Mouse (Mus musculus) limb, embryonic 10.5 days (tissue): ENCODE data around the gene Golt1a. TPM values are rescaled to one million over a fixed set of nuclear protein-coding genes. Genes with fewer than 3 reads are reported as not detected.

Experiments used
- DNase-seq: peaks from one replicate; pipeline ENCODE4 v3.0.0-alpha.2; 2017; ENCODE audit warnings: low spot score
- H3K27ac ChIP-seq: fragments of 300-500 bp; sonication (generic); 2 replicates; pipeline ENCODE4 v1.5.1; 2016; ENCODE audit warnings: mild to moderate bottlenecking
- H3K27me3 ChIP-seq: fragments of 300-500 bp; sonication (generic); 2 replicates; pipeline ENCODE4 v1.6.1; 2016; ENCODE audit warnings: low read depth, mild to moderate bottlenecking; ENCODE audit not compliant: poor library complexity, severe bottlenecking
- H3K36me3 ChIP-seq: fragments of 300-500 bp; sonication (generic); 2 replicates; pipeline ENCODE4 v1.6.1; 2016; ENCODE audit warnings: mild to moderate bottlenecking, moderate library complexity
- H3K4me1 ChIP-seq: fragments of 300-500 bp; sonication (generic); 2 replicates; pipeline ENCODE4 v1.6.1; 2016
- H3K4me3 ChIP-seq: fragments of 300-500 bp; sonication (generic); 2 replicates; pipeline ENCODE4 v1.5.1; 2016; ENCODE audit warnings: mild to moderate bottlenecking, moderate library complexity
- H3K9me3 ChIP-seq: fragments of 300-500 bp; sonication (generic); replicated peaks from 2 replicates; pipeline ENCODE4 v1.6.1; 2016; ENCODE audit warnings: mild to moderate bottlenecking
- WGBS: fragments of 180-500 bp; shearing (Covaris S2); methylation state at CpG from one replicate; pipeline ENCODE4 v1.1.7; 2016; 5-methylcytosine and 5-hydroxymethylcytosine counted together
- polyA plus RNA-seq: library from polyadenylated mRNA; unstranded; fragments of >200 nt; fragmentation: Nextera tagmentation; extraction: Ambion mirVana; gene quantifications from 2 replicates; pipeline ENCODE4 v1.2.1, GENCODE M21; 2016

Golt1a gene
- polyA plus RNA-seq, 1 experiment from 2014 or later = not detected

- Histone ChIP-seq H3K36me3 (no peaks in the 10 kb centered on the region), H3K4me1 (peaks cover 5% of the 10 kb centered on the region; the same call in 1 of the 2 replicates), H3K27ac (no peak overlapping the region), H3K27me3 (peaks cover 32% of the 10 kb centered on the region), H3K4me3 (no peak overlapping the region), H3K9me3 (no peaks in the 10 kb centered on the region)
- 68% methylated on average over 15 of the region's 15 CpGs for WGBS
- DNase-seq = no peak
These were observed 30.5 kb upstream of the Golt1a start for GRCm38 (mm10) chr1:133278946-133279631.

- no peak overlapping the region for H3K4me3 ChIP-seq
- peaks cover 5% of the 10 kb centered on the region; the same call in 1 of the 2 replicates for H3K4me1 ChIP-seq
- H3K27me3 ChIP-seq = peaks cover 27% of the 10 kb centered on the region
- H3K36me3 ChIP-seq = no peaks in the 10 kb centered on the region
- no peak overlapping the region for H3K27ac ChIP-seq
- 87% methylated on average over 11 of the region's 11 CpGs for WGBS
- no peaks in the 10 kb centered on the region for H3K9me3 ChIP-seq
- no peak for DNase-seq
These were observed 29.9 kb upstream of the Golt1a start for GRCm38 (mm10) chr1:133279632-133280093.

- 88% methylated on average over 2 of the region's 2 CpGs for WGBS
- no peaks in the 10 kb centered on the region for H3K9me3 ChIP-seq
- H3K27ac ChIP-seq = no peak overlapping the region
- H3K27me3 ChIP-seq = peaks cover 22% of the 10 kb centered on the region; the same call in 1 of the 2 replicates
- H3K4me1 ChIP-seq = peaks cover 5% of the 10 kb centered on the region; the same call in 1 of the 2 replicates
- H3K36me3 ChIP-seq = no peaks in the 10 kb centered on the region
- H3K4me3 ChIP-seq = no peak overlapping the region
- DNase-seq = no peak
These were observed 29.1 kb upstream of the Golt1a start for GRCm38 (mm10) chr1:133280537-133280936.

- H3K27me3 ChIP-seq = 0 out of 2 replicates have a peak, but pooled peaks cover 13% of the 10 kb centered on the region
- H3K4me1 ChIP-seq = no peaks in the 10 kb centered on the region
- 84% methylated on average over 7 of the region's 7 CpGs for WGBS
- no peak overlapping the region for H3K4me3 ChIP-seq
- H3K9me3 ChIP-seq = no peaks in the 10 kb centered on the region
- no peak for DNase-seq
- H3K36me3 ChIP-seq = no peaks in the 10 kb centered on the region
- no peak overlapping the region for H3K27ac ChIP-seq
These were observed 23.7 kb upstream of the Golt1a start for GRCm38 (mm10) chr1:133285907-133286306.

- no peaks in the 10 kb centered on the region for H3K9me3 ChIP-seq
- H3K4me1 ChIP-seq = no peaks in the 10 kb centered on the region
- H3K4me3 ChIP-seq = no peak overlapping the region
- H3K27ac ChIP-seq = no peak overlapping the region
- 0 out of 2 replicates have a peak, but pooled peaks cover 5% of the 10 kb centered on the region for H3K27me3 ChIP-seq
- no peaks in the 10 kb centered on the region for H3K36me3 ChIP-seq
- 91% methylated on average over 4 of the region's 4 CpGs for WGBS
- DNase-seq = no peak
These were observed 22.5 kb upstream of the Golt1a start for GRCm38 (mm10) chr1:133287051-133287450.

- no peaks in the 10 kb centered on the region for H3K27me3 ChIP-seq
- 91% methylated on average over 12 of the region's 12 CpGs for WGBS
- no peak for DNase-seq
- H3K27ac ChIP-seq = no peak overlapping the region
- H3K9me3 ChIP-seq = no peaks in the 10 kb centered on the region
- H3K36me3 ChIP-seq = no peaks in the 10 kb centered on the region
- H3K4me1 ChIP-seq = no peaks in the 10 kb centered on the region
- H3K4me3 ChIP-seq = no peak overlapping the region
These were observed 21.7 kb upstream of the Golt1a start for GRCm38 (mm10) chr1:133287880-133288279.

GRCm38 (mm10) chr1:133291888-133292287 is 17.7 kb upstream of the Golt1a start:
- Histone ChIP-seq H3K9me3 (no peaks in the 10 kb centered on the region), H3K4me3 (no peak overlapping the region), H3K4me1 (peaks cover 12% of the 10 kb centered on the region), H3K36me3 (no peaks in the 10 kb centered on the region), H3K27me3 (peaks cover 19% of the 10 kb centered on the region), H3K27ac (no peak overlapping the region)
- WGBS = 91% methylated on average over 6 of the region's 6 CpGs
- DNase-seq = no peak

- no peak overlapping the region for H3K4me3 ChIP-seq
- H3K9me3 ChIP-seq = no peaks in the 10 kb centered on the region
- peaks cover 12% of the 10 kb centered on the region for H3K4me1 ChIP-seq
- peaks cover 24% of the 10 kb centered on the region for H3K27me3 ChIP-seq
- DNase-seq = no peak
- no peak overlapping the region for H3K27ac ChIP-seq
- no peaks in the 10 kb centered on the region for H3K36me3 ChIP-seq
These were observed 17.0 kb upstream of the Golt1a start for GRCm38 (mm10) chr1:133292608-133293007.

GRCm38 (mm10) chr1:133296376-133296775 is 13.2 kb upstream of the Golt1a start:
- 91% methylated on average over 9 of the region's 9 CpGs for WGBS
- H3K9me3 ChIP-seq = no peaks in the 10 kb centered on the region
- H3K36me3 ChIP-seq = no peaks in the 10 kb centered on the region
- H3K4me1 ChIP-seq = peaks cover 28% of the 10 kb centered on the region
- H3K27ac ChIP-seq = no peak overlapping the region
- peaks cover 62% of the 10 kb centered on the region for H3K27me3 ChIP-seq
- H3K4me3 ChIP-seq = no peak overlapping the region
- DNase-seq = no peak

GRCm38 (mm10) chr1:133298816-133299215 is 10.8 kb upstream of the Golt1a start:
- Histone ChIP-seq H3K9me3 (no peaks in the 10 kb centered on the region), H3K4me1 (peaks cover 28% of the 10 kb centered on the region), H3K36me3 (no peaks in the 10 kb centered on the region), H3K4me3 (0 out of 2 replicates have a peak overlapping the region, but pooled peaks have one; percentile 17), H3K27ac (no peak overlapping the region), H3K27me3 (peaks cover 58% of the 10 kb centered on the region)
- no peak for DNase-seq
- 32% methylated on average over 14 of the region's 14 CpGs for WGBS

- 62% methylated on average over 3 of the region's 3 CpGs for WGBS
- no peak overlapping the region for H3K27ac ChIP-seq
- no peaks in the 10 kb centered on the region for H3K9me3 ChIP-seq
- no peak overlapping the region for H3K4me3 ChIP-seq
- no peaks in the 10 kb centered on the region for H3K36me3 ChIP-seq
- peaks cover 37% of the 10 kb centered on the region for H3K27me3 ChIP-seq
- DNase-seq = no peak
- peaks cover 18% of the 10 kb centered on the region for H3K4me1 ChIP-seq
These were observed 7.1 kb upstream of the Golt1a start for GRCm38 (mm10) chr1:133302540-133302939.

GRCm38 (mm10) chr1:133306842-133307241 is 2.8 kb upstream of the Golt1a start:
- no peaks in the 10 kb centered on the region for H3K36me3 ChIP-seq
- peak; percentile 79 for DNase-seq
- peaks cover 6% of the 10 kb centered on the region for H3K4me1 ChIP-seq

GRCm38 (mm10) chr1:133307318-133307717 is 2.3 kb upstream of the Golt1a start:
- peak; percentile 52 for DNase-seq
- 22% methylated on average over 6 of the region's 6 CpGs for WGBS
- Histone ChIP-seq H3K4me3 (no peak overlapping the region), H3K9me3 (no peaks in the 10 kb centered on the region), H3K36me3 (no peaks in the 10 kb centered on the region), H3K27ac (no peak overlapping the region), H3K4me1 (peaks cover 7% of the 10 kb centered on the region), H3K27me3 (peaks cover 14% of the 10 kb centered on the region)

More at GRCm38 (mm10) chr1:133306842-133307241, 2.8 kb upstream of the Golt1a start:
- WGBS = 13% methylated on average over 4 of the region's 4 CpGs
- Histone ChIP-seq H3K4me3 (no peak overlapping the region), H3K27me3 (peaks cover 14% of the 10 kb centered on the region), H3K27ac (no peak overlapping the region), H3K9me3 (no peaks in the 10 kb centered on the region)
